Mouse (Mus musculus) mouse embryonic stem cell (cell line): ENCODE results near the gene Zfp874b.
"Not testable (repeated sequence)": the region's sequence is repeated elsewhere in the genome, so short reads cannot be mapped to it uniquely, and the experiment has no call there.

Experiments
- in situ Hi-C, 2 experiments: fragments of 300-500 bp; cut with MboI; formaldehyde crosslinking; loops; 1 replicate in 1 of 2; 3 replicates in 1 of 2; pipeline ENCODE4 v1.14.3; 2019 to 2020; ENCODE audit warnings: low sequenced_read_pairs in 2 of 2, low pct_unique_long_range_greater_than_20kb in 1 of 2, mixed read lengths in 1 of 2; ENCODE audit not compliant: unreplicated experiment in 1 of 2

Gene Zfp874b

GRCm38 (mm10) chr13:67483625-67484423 is at the start of gene Zfp874b:
Gene Zfp874b, minus strand, starts transcription at chr13:67484258.
- in situ Hi-C loops = no loop called here

GRCm38 (mm10) chr13:67527049-67527730 is 43.1 kb upstream of the Zfp874b start:
- in situ Hi-C loops = no loop called here

- in situ Hi-C loops = no loop called here
Measured at GRCm38 (mm10) chr13:67525753-67526410, 41.8 kb upstream of the Zfp874b start, which contains the start of the genes Gm26965 and Zfp87. Gene Gm26965, minus strand, starts transcription at chr13:67526151. Gene Zfp87, minus strand, starts transcription at chr13:67526177.

- in situ Hi-C loops = no loop called here
Measured at GRCm38 (mm10) chr13:67500908-67501307, 16.9 kb upstream of the Zfp874b start.

GRCm38 (mm10) chr13:67500084-67500719 is 16.1 kb upstream of the Zfp874b start, which contains the start of gene Zfp58:
Gene Zfp58, minus strand, starts transcription at chr13:67500555.
- in situ Hi-C loops = no loop called here

GRCm38 (mm10) chr13:67495631-67496030 is 11.6 kb upstream of the Zfp874b start:
- in situ Hi-C loops = no loop called here

- in situ Hi-C loops = no loop called here
Measured at GRCm38 (mm10) chr13:67484424-67484811, 360 bp upstream of the Zfp874b start.

- in situ Hi-C loops = no loop called here
Measured at GRCm38 (mm10) chr13:67481528-67481927, 2.5 kb downstream of the Zfp874b start.

GRCm38 (mm10) chr13:67469274-67469673 is 14.8 kb downstream of the Zfp874b start:
- in situ Hi-C loops = no loop called here

GRCm38 (mm10) chr13:67463506-67464185 is 20.4 kb downstream of the Zfp874b start:
- in situ Hi-C loops = not testable (repeated sequence)

GRCm38 (mm10) chr13:67452021-67452309 is 32.1 kb downstream of the Zfp874b start:
- in situ Hi-C loops = no loop called here

GRCm38 (mm10) chr13:67451172-67452020 is 32.7 kb downstream of the Zfp874b start, which contains the start of gene Zfp874a:
Gene Zfp874a, minus strand, starts transcription at chr13:67451624.
- in situ Hi-C loops = no loop called here

GRCm38 (mm10) chr13:67437095-67437494 is 47.0 kb downstream of the Zfp874b start:
- in situ Hi-C loops = not testable (repeated sequence)

- in situ Hi-C loops = no loop called here
Measured at GRCm38 (mm10) chr13:67428116-67428515, 55.9 kb downstream of the Zfp874b start.

- in situ Hi-C loops = not testable (repeated sequence)
Measured at GRCm38 (mm10) chr13:67425699-67426098, 58.4 kb downstream of the Zfp874b start.

- in situ Hi-C loops = not testable (repeated sequence)
Measured at GRCm38 (mm10) chr13:67422532-67422931, 61.5 kb downstream of the Zfp874b start.
